Mouse (Mus musculus) heart, adult 2 months (tissue): ENCODE data around the gene Arhgap8. TPM values are rescaled to one million over a fixed set of nuclear protein-coding genes. Genes with fewer than 3 reads are reported as not detected.

Source experiments
- DNase-seq, 2 experiments: peaks; one replicate each; pipeline ENCODE4 v3.0.0; 2021
- H3K27ac ChIP-seq: fragments of 200-600 bp; 2 replicates; pipeline ENCODE4 v1.8.1; 2022
- H3K27me3 ChIP-seq: fragments of 200-500 bp; 2 replicates; pipeline ENCODE4 v1.6.1; 2012; ENCODE audit warnings: mild to moderate bottlenecking, low read length, inconsistent platforms, mixed read lengths; ENCODE audit not compliant: control insufficient read depth, insufficient read depth
- H3K36me3 ChIP-seq: fragments of 200-500 bp; 2 replicates; pipeline ENCODE4 v1.6.1; 2012; ENCODE audit warnings: low read length, inconsistent platforms; ENCODE audit not compliant: control insufficient read depth, insufficient read depth
- H3K4me1 ChIP-seq: fragments of 200-500 bp; 2 replicates; pipeline ENCODE4 v1.6.1; 2011; ENCODE audit warnings: low read length; ENCODE audit not compliant: control insufficient read depth, insufficient read depth
- H3K4me3 ChIP-seq: fragments of 200-600 bp; 2 replicates; pipeline ENCODE4 v1.8.1; 2022
- H3K79me2 ChIP-seq: fragments of 200-500 bp; replicated peaks from 2 replicates; pipeline ENCODE4 v1.6.1; 2012; ENCODE audit warnings: mild to moderate bottlenecking, inconsistent platforms, low read length, moderate library complexity, mixed read lengths; ENCODE audit not compliant: control insufficient read depth, insufficient read depth
- H3K9ac ChIP-seq: fragments of 200-500 bp; 2 replicates; pipeline ENCODE4 v1.6.1; 2012; ENCODE audit warnings: low read depth, mild to moderate bottlenecking, control low read depth, inconsistent platforms, low read length, mixed read lengths
- CTCF ChIP-seq: fragments of 200-600 bp; IDR thresholded peaks from 2 replicates; pipeline ENCODE4 v1.8.1; 2022; ENCODE audit warnings: antibody characterized with exemption, mild to moderate bottlenecking, moderate library complexity
- EP300 ChIP-seq: fragments of 200-500 bp; IDR thresholded peaks from 2 replicates; pipeline ENCODE4 v1.6.1; 2011; ENCODE audit warnings: low read depth, low read length, control low read depth; ENCODE audit not compliant: insufficient read depth
- POLR2A ChIP-seq: fragments of 200-500 bp; IDR thresholded peaks from 2 replicates; pipeline ENCODE4 v1.6.1; 2011; ENCODE audit warnings: mild to moderate bottlenecking, low read depth, low read length, control low read depth; ENCODE audit not compliant: insufficient read depth
- WGBS: fragments of 180-500 bp; shearing (Covaris S2); methylation state at CpG from one replicate; pipeline ENCODE4 v1.1.7; 2018; 5-methylcytosine and 5-hydroxymethylcytosine counted together
- intact Hi-C: fragments of 180-260 bp; cut with DNase I; formaldehyde crosslinking; loops from one replicate; pipeline ENCODE4 v1.15.1; 2025
- polyA plus RNA-seq: library from polyadenylated mRNA; depleted of rRNA; stranded (reverse); fragments of >200 nt; gene quantifications from 2 replicates; pipeline ENCODE4 v1.2.3, GENCODE M21; 2012
- total RNA-seq, 2 experiments: library from RNA; stranded (reverse); gene quantifications; 2 replicates each; pipeline ENCODE4 v1.2.3; 2021

Arhgap8 gene
- total and polyA plus RNA-seq, 3 experiments, result 0.70 to 1.9 (median 1.5) TPM

- intact Hi-C loops, result loop anchor here (1.0 kb wide), 1 partner anchor 26 kb away; no protein-coding TSS in a partner anchor
- Histone ChIP-seq H3K27ac (no peak overlapping the region), H3K4me3 (no peak overlapping the region), H3K79me2 (no peaks in the 10 kb centered on the region), H3K9ac (no peak overlapping the region), H3K27me3 (no peaks in the 10 kb centered on the region), H3K4me1 (peaks cover 11% of the 10 kb centered on the region), H3K36me3 (no peaks in the 10 kb centered on the region)
- WGBS, result 50% methylated on average over 6 of the region's 6 CpGs
- TF ChIP-seq EP300, result peak; percentile 41; the same call in 1 of the 2 replicates
- TF ChIP-seq CTCF, result peak; percentile 90
- TF ChIP-seq POLR2A, result no peak
- DNase-seq, result peak; percentile 68 to 79
Measured at GRCm38 (mm10) chr15:84700147-84700794, 19.6 kb upstream of the Arhgap8 start.

- Histone ChIP-seq H3K36me3 (no peaks in the 10 kb centered on the region), H3K4me3 (no peak overlapping the region), H3K9ac (no peak overlapping the region), H3K79me2 (no peaks in the 10 kb centered on the region), H3K4me1 (peaks cover 11% of the 10 kb centered on the region), H3K27me3 (no peaks in the 10 kb centered on the region), H3K27ac (peak overlapping the region; percentile 2; the same call in 1 of the 2 replicates)
- intact Hi-C loops, result no loop called here
- peak in 1 of 2 experiments; percentile 60 for DNase-seq
- TF ChIP-seq CTCF, result peak; percentile 91
- no peak for TF ChIP-seq POLR2A
- 17% methylated on average over 4 of the region's 4 CpGs for WGBS
Measured at GRCm38 (mm10) chr15:84701947-84702346, 17.9 kb upstream of the Arhgap8 start.

- TF ChIP-seq POLR2A (no peak), CTCF (no peak), EP300 (no peak)
- 87% methylated on average over 29 of the region's 29 CpGs for WGBS
- no peak overlapping the region for H3K4me3 ChIP-seq
Measured at GRCm38 (mm10) chr15:84702391-84703345, 17.2 kb upstream of the Arhgap8 start.

GRCm38 (mm10) chr15:84703992-84704391 is 15.9 kb upstream of the Arhgap8 start:
- intact Hi-C loops, result no loop called here
- no peaks in the 10 kb centered on the region for H3K79me2 ChIP-seq
- no peak for TF ChIP-seq CTCF
- no peak for TF ChIP-seq EP300
- no peak for TF ChIP-seq POLR2A
- DNase-seq, result no peak
- H3K9ac ChIP-seq, result no peak overlapping the region
- 56% methylated on average over 7 of the region's 7 CpGs for WGBS
- H3K27ac ChIP-seq, result no peak overlapping the region
- H3K4me3 ChIP-seq, result no peak overlapping the region
- no peaks in the 10 kb centered on the region for H3K36me3 ChIP-seq
- H3K27me3 ChIP-seq, result no peaks in the 10 kb centered on the region
- H3K4me1 ChIP-seq, result peaks cover 2% of the 10 kb centered on the region; the same call in 1 of the 2 replicates

More at GRCm38 (mm10) chr15:84702391-84703345, 17.2 kb upstream of the Arhgap8 start:
- H3K4me1 ChIP-seq, result peaks cover 6% of the 10 kb centered on the region; the same call in 1 of the 2 replicates
- peak in 1 of 2 experiments; percentile 33 for DNase-seq
- peak overlapping the region; percentile 2 for H3K27ac ChIP-seq
- no peak overlapping the region for H3K9ac ChIP-seq
- no peaks in the 10 kb centered on the region for H3K79me2 ChIP-seq
- intact Hi-C loops, result no loop called here
- H3K27me3 ChIP-seq, result no peaks in the 10 kb centered on the region
- no peaks in the 10 kb centered on the region for H3K36me3 ChIP-seq

GRCm38 (mm10) chr15:84705351-84705901 is 14.4 kb upstream of the Arhgap8 start:
- TF ChIP-seq CTCF, result no peak
- TF ChIP-seq EP300, result no peak
- TF ChIP-seq POLR2A, result no peak
- no peak for DNase-seq
- H3K9ac ChIP-seq, result no peak overlapping the region
- no peaks in the 10 kb centered on the region for H3K79me2 ChIP-seq
- H3K27ac ChIP-seq, result no peak overlapping the region
- H3K36me3 ChIP-seq, result no peaks in the 10 kb centered on the region
- H3K4me1 ChIP-seq, result peaks cover 2% of the 10 kb centered on the region; the same call in 1 of the 2 replicates
- intact Hi-C loops, result no loop called here
- no peak overlapping the region for H3K4me3 ChIP-seq
- no peaks in the 10 kb centered on the region for H3K27me3 ChIP-seq
- 91% methylated on average over 6 of the region's 6 CpGs for WGBS
